Mouse (Mus musculus) cortical plate, adult 2 months (tissue): Measurements from ENCODE around the gene Ccdc152. TPM values are rescaled to one million over a fixed set of nuclear protein-coding genes. Genes with fewer than 3 reads are reported as not detected.
A peak's percentile ranks its signal among the peaks of the same experiment; 100 is the strongest.

Experiments used
- H3K27ac ChIP-seq: fragments of 200-500 bp; 2 replicates; pipeline ENCODE4 v1.5.1; 2012; ENCODE audit warnings: low read length, control low read depth, inconsistent platforms; ENCODE audit not compliant: insufficient read depth
- H3K4me1 ChIP-seq: fragments of 200-500 bp; 2 replicates; pipeline ENCODE4 v1.6.1; 2011; ENCODE audit warnings: low read length; ENCODE audit not compliant: control insufficient read depth, insufficient read depth
- H3K4me3 ChIP-seq: fragments of 200-500 bp; 2 replicates; pipeline ENCODE4 v1.5.1; 2011; ENCODE audit warnings: mild to moderate bottlenecking, low read length, control low read depth; ENCODE audit not compliant: insufficient read depth
- CTCF ChIP-seq: fragments of 200-500 bp; IDR thresholded peaks from 2 replicates; pipeline ENCODE4 v1.5.1; 2011; ENCODE audit warnings: mild to moderate bottlenecking, control low read depth, low read length; ENCODE audit not compliant: insufficient read depth; ENCODE audit errors: extremely low read depth
- POLR2A ChIP-seq: fragments of 200-500 bp; IDR thresholded peaks from 2 replicates; pipeline ENCODE4 v1.6.1; 2011; ENCODE audit warnings: mild to moderate bottlenecking, low read length, control low read depth; ENCODE audit not compliant: insufficient read depth; ENCODE audit errors: extremely low read depth
- polyA plus RNA-seq: library from polyadenylated mRNA; depleted of rRNA; stranded (reverse); fragments of >200 nt; gene quantifications from 2 replicates; pipeline ENCODE4 v1.2.3, GENCODE M21; 2012; rRNA removed

Ccdc152 gene
- polyA plus RNA-seq, 1 experiment: 1.4 TPM

- H3K4me1 ChIP-seq: peaks cover 4% of the 10 kb centered on the region; the same call in 1 of the 2 replicates
- H3K27ac ChIP-seq: no peak overlapping the region
- H3K4me3 ChIP-seq: no peak overlapping the region
- no peak for TF ChIP-seq POLR2A
- no peak for TF ChIP-seq CTCF
These were observed 69.3 kb downstream of the Ccdc152 start for GRCm38 (mm10) chr15:3233837-3234551.

- Histone ChIP-seq H3K4me3 (no peak overlapping the region), H3K4me1 (peaks cover 4% of the 10 kb centered on the region; the same call in 1 of the 2 replicates), H3K27ac (peak overlapping the region; percentile 92; the same call in 1 of the 2 replicates)
- no peak for TF ChIP-seq POLR2A
- TF ChIP-seq CTCF: no peak
These were observed 71.0 kb downstream of the Ccdc152 start for GRCm38 (mm10) chr15:3232168-3232835.

- H3K4me3 ChIP-seq: no peak overlapping the region
- no peak for TF ChIP-seq CTCF
- no peak for TF ChIP-seq POLR2A
These were observed 72.3 kb downstream of the Ccdc152 start for GRCm38 (mm10) chr15:3231004-3231403.

More at GRCm38 (mm10) chr15:3231004-3231403, 72.3 kb downstream of the Ccdc152 start:
- peaks cover 4% of the 10 kb centered on the region; the same call in 1 of the 2 replicates for H3K4me1 ChIP-seq
- H3K27ac ChIP-seq: no peak overlapping the region; the same call in 1 of the 2 replicates

Other genes with a start within 250 kb of the Ccdc152 start
- gene Selenop, start 35.0 kb downstream of the Ccdc152 start, polyA plus RNA-seq: 323 and 345 TPM in 2 replicates